Mouse (Mus musculus) midbrain, postnatal 0 days (tissue): Measurements from ENCODE around the gene Rgs6. TPM values are rescaled to one million over a fixed set of nuclear protein-coding genes. Genes with fewer than 3 reads are reported as not detected.

ENCODE experiments used
- ATAC-seq: fragments of 200-750 bp; cut with Nextera tagmentation; 2 replicates; pipeline ENCODE4 v1.8.0; 2017; ENCODE audit warnings: moderate number of reproducible peaks, mild to moderate bottlenecking, moderate TSS enrichment, moderate library complexity; ENCODE audit not compliant: low FRiP score
- DNase-seq: peaks from one replicate; pipeline ENCODE4 v3.0.0-alpha.2; 2015; ENCODE audit warnings: low spot score
- H3K27ac ChIP-seq: fragments of 300-500 bp; sonication (generic); 2 replicates; pipeline ENCODE4 v1.5.1; 2014; ENCODE audit warnings: low read depth, mild to moderate bottlenecking, low read length, mixed read lengths
- H3K27me3 ChIP-seq: fragments of 300-500 bp; sonication (generic); 2 replicates; pipeline ENCODE4 v1.6.1; 2014; ENCODE audit warnings: low read length, control low read depth, mixed read lengths; ENCODE audit not compliant: insufficient read depth
- H3K36me3 ChIP-seq: fragments of 300-500 bp; sonication (generic); 2 replicates; pipeline ENCODE4 v1.6.1; 2014; ENCODE audit warnings: low read length, control low read depth, mixed read lengths; ENCODE audit not compliant: insufficient read depth
- H3K4me1 ChIP-seq: fragments of 300-500 bp; sonication (generic); 2 replicates; pipeline ENCODE4 v1.6.1; 2014; ENCODE audit warnings: mild to moderate bottlenecking, control low read depth, antibody characterized with exemption, low read length, mixed read lengths; ENCODE audit not compliant: insufficient read depth
- H3K4me2 ChIP-seq: fragments of 300-500 bp; sonication (generic); 2 replicates; pipeline ENCODE4 v1.6.1; 2014; ENCODE audit warnings: low read depth, mild to moderate bottlenecking, low read length, mixed read lengths; ENCODE audit not compliant: poor library complexity, severe bottlenecking
- H3K4me3 ChIP-seq: fragments of 300-500 bp; sonication (generic); 2 replicates; pipeline ENCODE4 v1.5.1; 2014; ENCODE audit warnings: low read depth, mild to moderate bottlenecking, low read length, moderate library complexity
- H3K9ac ChIP-seq: fragments of 300-500 bp; sonication (generic); replicated peaks from 2 replicates; pipeline ENCODE4 v1.6.1; 2014; ENCODE audit warnings: mild to moderate bottlenecking, low read length, moderate library complexity, mixed read lengths; ENCODE audit not compliant: poor library complexity, severe bottlenecking
- H3K9me3 ChIP-seq: fragments of 300-500 bp; sonication (generic); 2 replicates; pipeline ENCODE4 v1.6.1; 2016; ENCODE audit warnings: low read length, control low read depth
- CTCF ChIP-seq: IDR thresholded peaks from 2 replicates; pipeline ENCODE4 v1.5.1; 2016; ENCODE audit warnings: antibody characterized with exemption, mild to moderate bottlenecking
- WGBS: fragments of 180-500 bp; shearing (Covaris S2); extraction: QIAGEN DNeasy Blood & Tissue Kit; methylation state at CpG from one replicate; pipeline ENCODE4 v1.1.7; 2014; 5-methylcytosine and 5-hydroxymethylcytosine counted together
- polyA plus RNA-seq: library from polyadenylated mRNA; unstranded; fragments of >200 nt; fragmentation: Nextera tagmentation; extraction: Ambion mirVana; gene quantifications from 2 replicates; pipeline ENCODE4 v1.2.1, GENCODE M21; 2015
- total RNA-seq: library from RNA; depleted of rRNA; stranded (reverse); fragments of >200 nt; gene quantifications from 2 replicates; pipeline ENCODE4 v1.2.3, GENCODE M21; 2014

Rgs6 gene
- total and polyA plus RNA-seq, 2 experiments from 2014 or later = 22.0 to 26.3 TPM

DNA sequence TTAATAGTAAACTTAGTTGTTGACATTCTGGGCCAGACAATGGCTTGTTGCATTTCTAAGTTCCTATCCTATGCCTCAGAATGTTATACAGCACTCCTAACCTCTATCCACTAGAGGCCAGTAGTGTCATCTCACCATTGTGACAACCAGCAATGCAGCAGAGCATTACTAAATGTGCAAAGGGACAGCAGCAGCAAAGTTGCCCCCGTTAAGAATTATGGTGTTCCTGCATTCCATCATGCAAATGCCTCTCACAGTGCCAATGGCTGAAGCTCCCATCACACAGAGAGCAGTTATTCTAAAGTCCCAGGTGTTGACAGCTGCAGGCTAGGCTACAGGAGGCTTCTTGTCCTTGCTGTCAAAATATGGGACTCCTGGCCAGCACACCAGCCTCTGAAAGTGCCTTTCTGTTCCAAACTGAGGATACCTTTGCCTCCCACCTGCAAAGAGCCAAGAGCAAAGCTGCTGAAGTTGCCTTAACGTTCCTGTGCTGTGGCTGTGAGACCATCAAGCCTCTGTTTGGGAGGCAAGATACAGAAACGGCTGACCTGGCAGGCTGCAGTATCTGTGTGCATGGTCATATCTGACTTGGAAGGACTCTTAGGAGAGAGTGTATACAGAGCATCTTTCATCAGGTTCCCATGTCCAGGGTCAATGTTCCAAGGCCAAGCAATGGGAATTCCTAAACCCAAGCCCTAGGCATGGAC lies 484.2 kb downstream of the Rgs6 start:
- Histone ChIP-seq H3K27me3 (no peaks in the 10 kb centered on the region), H3K9ac (no peak overlapping the region), H3K9me3 (no peaks in the 10 kb centered on the region), H3K36me3 (no peaks in the 10 kb centered on the region), H3K4me3 (no peak overlapping the region), H3K4me1 (peaks cover 3% of the 10 kb centered on the region; the same call in 1 of the 2 replicates), H3K4me2 (no peak overlapping the region), H3K27ac (peak overlapping the region; percentile 43; the same call in 1 of the 2 replicates)
- ATAC-seq (no peak), DNase-seq (peak; percentile 69)
- peak; percentile 82 for TF ChIP-seq CTCF
- 37% methylated on average over 3 of the region's 3 CpGs for WGBS

DNA sequence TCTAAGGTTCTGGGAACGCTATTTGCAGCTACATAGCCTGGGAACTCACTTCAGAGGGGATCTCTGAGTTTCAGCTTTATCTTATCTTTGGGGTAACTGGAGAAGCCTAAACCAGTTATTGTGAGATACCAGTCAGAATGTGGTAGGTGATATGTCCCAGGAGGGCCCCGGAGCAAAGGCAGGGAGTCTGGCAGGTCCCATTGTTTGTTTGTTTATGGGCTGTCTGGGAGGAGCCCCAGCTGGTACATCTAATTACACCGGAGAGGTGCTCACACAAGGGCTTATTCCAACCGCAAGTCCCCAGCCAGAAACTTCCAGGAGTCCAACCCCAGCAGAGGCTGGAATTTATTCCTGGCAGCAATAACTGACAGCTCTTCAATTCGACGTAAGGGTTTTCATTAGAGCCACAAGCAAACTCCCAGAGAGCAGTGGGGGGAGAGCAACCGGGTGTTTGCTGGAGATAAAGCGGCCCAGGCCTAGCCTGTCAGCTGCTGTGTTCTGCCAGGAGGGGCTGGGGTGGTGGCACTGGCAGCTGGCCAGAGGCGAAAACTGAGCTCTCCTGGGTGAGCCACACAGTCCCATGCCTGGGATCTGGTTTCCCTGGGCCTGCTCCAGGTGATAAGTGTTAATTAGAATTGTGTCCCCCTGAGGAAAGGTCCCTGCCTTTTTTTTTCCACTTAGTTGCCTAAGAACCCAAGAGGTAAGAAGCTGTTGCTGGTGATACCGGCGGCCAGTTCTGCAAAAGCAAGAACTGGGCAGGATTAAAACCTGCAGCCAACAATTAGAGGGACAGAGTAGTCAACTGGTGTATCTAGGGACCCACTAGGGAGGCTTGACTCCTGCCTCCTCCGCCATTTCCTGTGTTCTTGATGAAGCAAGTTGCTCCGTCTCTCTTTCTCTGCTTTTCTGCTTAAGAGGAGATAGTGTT lies 485.1 kb downstream of the Rgs6 start:
- H3K36me3 ChIP-seq = no peaks in the 10 kb centered on the region
- 0 out of 2 replicates have a peak, but pooled peaks have one; percentile 65 for ATAC-seq
- 0 out of 2 replicates have a peak overlapping the region, but pooled peaks have one; percentile 19 for H3K9ac ChIP-seq
- peak overlapping the region; percentile 43 for H3K27ac ChIP-seq
- no peaks in the 10 kb centered on the region for H3K9me3 ChIP-seq
- WGBS = 24% methylated on average over 13 of the region's 13 CpGs
- no peak for TF ChIP-seq CTCF
- H3K4me2 ChIP-seq = no peak overlapping the region
- H3K4me3 ChIP-seq = no peak overlapping the region
- H3K4me1 ChIP-seq = peaks cover 3% of the 10 kb centered on the region; the same call in 1 of the 2 replicates
- H3K27me3 ChIP-seq = no peaks in the 10 kb centered on the region
- DNase-seq = peak; percentile 59

DNA sequence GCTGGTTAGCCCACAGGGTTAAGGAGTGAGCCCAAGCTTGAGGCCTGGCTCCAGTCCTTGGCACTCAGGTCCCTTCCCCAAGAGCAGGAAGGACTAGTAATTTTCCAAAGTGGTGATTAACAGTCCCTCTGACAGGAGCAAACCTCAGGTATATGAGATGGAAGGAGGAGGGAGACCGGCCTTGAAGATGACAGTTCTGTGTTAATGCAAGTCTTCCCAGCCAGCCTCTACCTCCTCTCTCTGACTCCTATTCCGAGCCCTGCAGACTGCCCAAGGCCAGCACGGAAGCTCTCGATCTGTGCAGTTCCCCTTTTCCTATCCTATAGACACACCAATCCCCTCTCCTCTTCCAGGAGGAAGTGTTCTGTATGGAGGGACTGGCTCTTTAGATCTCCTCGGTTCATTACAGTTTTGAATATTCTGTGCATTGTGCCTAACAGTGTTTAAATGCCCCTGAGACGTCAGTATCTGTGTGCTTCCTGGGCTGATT lies 485.8 kb downstream of the Rgs6 start:
- Histone ChIP-seq H3K4me1 (peaks cover 3% of the 10 kb centered on the region; the same call in 1 of the 2 replicates), H3K4me2 (no peak overlapping the region), H3K9me3 (no peaks in the 10 kb centered on the region), H3K27me3 (no peaks in the 10 kb centered on the region), H3K36me3 (no peaks in the 10 kb centered on the region), H3K27ac (peak overlapping the region; percentile 38; the same call in 1 of the 2 replicates), H3K9ac (no peak overlapping the region), H3K4me3 (no peak overlapping the region)
- TF ChIP-seq CTCF = no peak
- WGBS = 58% methylated on average over 6 of the region's 6 CpGs
- no peak for ATAC-seq
- DNase-seq = no peak

DNA sequence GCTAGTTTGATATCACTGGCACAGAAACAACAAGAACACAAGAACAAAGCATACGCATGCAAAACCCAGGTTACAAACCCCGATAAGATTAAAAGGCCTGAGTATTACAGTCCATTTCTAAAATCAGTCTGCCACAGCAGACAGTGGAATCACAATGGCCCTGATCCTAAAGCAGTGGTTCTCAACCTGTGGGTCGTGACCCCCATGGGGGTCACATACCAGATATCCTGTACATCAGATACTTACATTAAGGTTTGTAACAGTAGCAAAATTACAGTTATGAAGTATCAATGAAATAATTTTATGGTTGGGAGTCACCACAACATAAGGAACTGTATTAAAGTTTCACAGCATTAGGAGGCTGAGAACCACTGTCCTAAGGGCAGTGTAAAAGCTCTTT lies 488.1 kb downstream of the Rgs6 start:
- no peak for DNase-seq
- no peak for TF ChIP-seq CTCF

DNA sequence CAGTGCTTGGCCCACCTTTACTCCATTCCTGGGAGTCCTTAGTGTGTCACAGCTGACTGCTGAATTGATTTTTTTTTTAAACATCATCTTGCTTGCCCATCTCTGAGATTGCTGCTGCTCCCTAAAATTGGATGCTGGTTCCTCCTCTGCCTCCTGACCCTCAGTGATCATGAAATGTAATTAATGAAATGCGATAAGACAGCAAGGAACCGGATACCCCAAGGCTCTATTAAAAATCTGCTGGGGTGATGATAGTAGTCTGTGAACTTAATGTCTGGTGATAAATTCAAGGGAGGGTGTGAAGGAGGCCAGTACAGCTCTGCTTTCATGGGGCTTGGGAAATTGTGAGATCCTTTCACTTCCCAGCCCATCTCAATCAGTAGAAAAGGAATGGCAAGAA lies 489.4 kb downstream of the Rgs6 start:
- WGBS = 76% methylated on average over 2 of the region's 2 CpGs

More for the DNA sequence above, 488.1 kb downstream of the Rgs6 start:
- peaks cover 6% of the 10 kb centered on the region; the same call in 1 of the 2 replicates for H3K4me1 ChIP-seq
- H3K4me3 ChIP-seq = no peak overlapping the region
- no peak overlapping the region for H3K27ac ChIP-seq
- ATAC-seq = no peak
- H3K9me3 ChIP-seq = no peaks in the 10 kb centered on the region
- 89% methylated on average over 3 of the region's 3 CpGs for WGBS
- H3K27me3 ChIP-seq = no peaks in the 10 kb centered on the region
- H3K9ac ChIP-seq = no peak overlapping the region
- no peaks in the 10 kb centered on the region for H3K36me3 ChIP-seq
- H3K4me2 ChIP-seq = no peak overlapping the region

More for the DNA sequence above, 489.4 kb downstream of the Rgs6 start:
- Histone ChIP-seq H3K9ac (no peak overlapping the region), H3K4me2 (no peak overlapping the region), H3K36me3 (no peaks in the 10 kb centered on the region), H3K4me1 (peaks cover 6% of the 10 kb centered on the region; the same call in 1 of the 2 replicates), H3K4me3 (no peak overlapping the region), H3K9me3 (no peaks in the 10 kb centered on the region), H3K27me3 (no peaks in the 10 kb centered on the region), H3K27ac (no peak overlapping the region)
- no peak for TF ChIP-seq CTCF
- DNase-seq = no peak
- ATAC-seq = no peak
